Mouse (Mus musculus) lung, adult 2 months (tissue): ENCODE data around the gene Cblb. TPM values are rescaled to one million over a fixed set of nuclear protein-coding genes. Genes with fewer than 3 reads are reported as not detected.

ENCODE experiments used
- DNase-seq: peaks from one replicate; pipeline ENCODE4 v3.0.0; 2022
- H3K4me1 ChIP-seq: fragments of 200-500 bp; 2 replicates; pipeline ENCODE4 v1.6.1; 2011; ENCODE audit warnings: low read length; ENCODE audit not compliant: control insufficient read depth, insufficient read depth
- H3K4me3 ChIP-seq: fragments of 200-500 bp; replicated peaks from 2 replicates; pipeline ENCODE3; 2011; ENCODE audit warnings: low read depth, mild to moderate bottlenecking, control low read depth, low read length; ENCODE audit errors: extremely low read depth
- CTCF ChIP-seq: fragments of 200-500 bp; IDR thresholded peaks from 2 replicates; pipeline ENCODE4 v1.5.1; 2011; ENCODE audit warnings: mild to moderate bottlenecking, low read length, control low read depth; ENCODE audit not compliant: insufficient read depth
- POLR2A ChIP-seq: fragments of 200-500 bp; IDR thresholded peaks from 2 replicates; pipeline ENCODE4 v1.6.1; 2011; ENCODE audit warnings: low read depth, mild to moderate bottlenecking, control low read depth, low read length, borderline replicate concordance; ENCODE audit errors: extremely low read depth
- WGBS: fragments of 180-500 bp; shearing (Covaris S2); methylation state at CpG from one replicate; pipeline ENCODE4 v1.1.7; 2018; 5-methylcytosine and 5-hydroxymethylcytosine counted together
- polyA plus RNA-seq: library from polyadenylated mRNA; depleted of rRNA; stranded (reverse); fragments of >200 nt; gene quantifications from 2 replicates; pipeline ENCODE4 v1.2.3, GENCODE M21; 2012

Cblb gene
- polyA plus RNA-seq, 1 experiment, result 21.7 TPM

- 75% methylated on average over 4 of the region's 4 CpGs for WGBS
- DNase-seq, result no peak
- Histone ChIP-seq H3K4me1 (peaks cover 26% of the 10 kb centered on the region), H3K4me3 (no peak overlapping the region)
- TF ChIP-seq CTCF (no peak), POLR2A (no peak)
Observed at GRCm38 (mm10) chr16:52038283-52038682, 7.3 kb downstream of the Cblb start.

- 39% methylated on average over 2 of the region's 2 CpGs for WGBS
- Histone ChIP-seq H3K4me1 (peaks cover 26% of the 10 kb centered on the region), H3K4me3 (no peak overlapping the region)
- no peak for DNase-seq
- no peak for TF ChIP-seq CTCF
- no peak for TF ChIP-seq POLR2A
Observed at GRCm38 (mm10) chr16:52038821-52039220, 7.8 kb downstream of the Cblb start.

GRCm38 (mm10) chr16:52040937-52041336 is 9.9 kb downstream of the Cblb start:
- no peak overlapping the region for H3K4me3 ChIP-seq
- TF ChIP-seq CTCF (no peak), POLR2A (no peak)
- peaks cover 23% of the 10 kb centered on the region for H3K4me1 ChIP-seq
- no peak for DNase-seq
- WGBS, result 70% methylated on average over 4 of the region's 4 CpGs

- peaks cover 20% of the 10 kb centered on the region for H3K4me1 ChIP-seq
- no peak overlapping the region for H3K4me3 ChIP-seq
- no peak for DNase-seq
- no peak for TF ChIP-seq POLR2A
- TF ChIP-seq CTCF, result no peak
- 71% methylated on average over 14 of the region's 14 CpGs for WGBS
Observed at GRCm38 (mm10) chr16:52042667-52043379, 11.8 kb downstream of the Cblb start.

GRCm38 (mm10) chr16:52043380-52044117 is 12.5 kb downstream of the Cblb start:
- 77% methylated on average over 11 of the region's 11 CpGs for WGBS
- DNase-seq, result no peak
- TF ChIP-seq CTCF (no peak), POLR2A (no peak)
- H3K4me3 ChIP-seq, result no peak overlapping the region
- H3K4me1 ChIP-seq, result peaks cover 16% of the 10 kb centered on the region

GRCm38 (mm10) chr16:52044518-52044917 is 13.5 kb downstream of the Cblb start:
- H3K4me1 ChIP-seq, result peaks cover 11% of the 10 kb centered on the region
- DNase-seq, result no peak
- no peak overlapping the region for H3K4me3 ChIP-seq
- TF ChIP-seq CTCF (no peak), POLR2A (no peak)
- WGBS, result 83% methylated on average over 7 of the region's 7 CpGs

GRCm38 (mm10) chr16:52044985-52045384 is 14.0 kb downstream of the Cblb start:
- no peak for DNase-seq
- no peak overlapping the region for H3K4me3 ChIP-seq
- H3K4me1 ChIP-seq, result peaks cover 11% of the 10 kb centered on the region
- TF ChIP-seq CTCF, result no peak
- TF ChIP-seq POLR2A, result no peak
- WGBS, result 48% methylated on average over 4 of the region's 4 CpGs

GRCm38 (mm10) chr16:52046464-52046863 is 15.4 kb downstream of the Cblb start:
- H3K4me3 ChIP-seq, result no peak overlapping the region
- 90% methylated on average over 4 of the region's 4 CpGs for WGBS
- H3K4me1 ChIP-seq, result peaks cover 9% of the 10 kb centered on the region
- TF ChIP-seq POLR2A (no peak), CTCF (no peak)
- DNase-seq, result no peak

- 88% methylated on average over 8 of the region's 8 CpGs for WGBS
Observed at GRCm38 (mm10) chr16:52051106-52051505, 20.1 kb downstream of the Cblb start.

GRCm38 (mm10) chr16:52052734-52053133 is 21.7 kb downstream of the Cblb start:
- Histone ChIP-seq H3K4me1 (peaks cover 17% of the 10 kb centered on the region), H3K4me3 (no peak overlapping the region)
- no peak for DNase-seq
- 77% methylated on average over 5 of the region's 5 CpGs for WGBS
- TF ChIP-seq POLR2A, result no peak
- TF ChIP-seq CTCF, result no peak

More at GRCm38 (mm10) chr16:52051106-52051505, 20.1 kb downstream of the Cblb start:
- H3K4me3 ChIP-seq, result no peak overlapping the region
- DNase-seq, result no peak
- H3K4me1 ChIP-seq, result peaks cover 13% of the 10 kb centered on the region
- no peak for TF ChIP-seq CTCF
- TF ChIP-seq POLR2A, result no peak
